Comparison of ENCODE assay signal across 26 mouse cellular contexts in the genomic region with DNA sequence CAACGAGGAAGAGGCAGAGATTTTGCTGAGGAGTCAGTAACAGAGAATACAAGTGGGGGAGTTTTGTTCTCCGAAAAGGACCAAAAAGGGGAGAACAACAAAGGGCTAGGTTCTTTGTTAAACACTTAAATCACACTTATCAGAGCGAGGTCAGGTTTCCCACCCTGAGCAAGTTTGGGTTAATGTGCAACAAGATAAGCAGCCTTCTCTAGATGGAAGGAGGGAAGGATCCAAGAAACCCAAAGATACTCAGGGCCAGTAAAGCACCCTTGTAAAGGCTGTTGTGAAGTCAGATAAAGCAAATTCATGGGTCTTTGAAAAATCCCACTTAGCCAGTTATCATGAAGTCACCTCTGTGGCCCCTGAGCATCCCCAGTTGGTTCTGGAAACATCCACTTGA. TPM values are rescaled to one million over a fixed set of nuclear protein-coding genes. Genes with fewer than 3 reads are reported as not detected.
DNase-seq lines count a peak whose midpoint lies in the region; ATAC-seq and TF ChIP-seq lines count a peak whose summit lies in the region.
"Had no signal": no experiment of that assay in that cellular context is flagged by ENCODE, and none has a peak within 500 bp of the region (broad histone marks: within the 10 kb centered on the region; RNA-seq: fewer than 3 reads in every experiment).

No protein-coding gene starts in this region.

- no peaks in the 10 kb centered on the region for H3K27me3 ChIP-seq in liver, embryonic 12.5 days (replicated peaks)
- H3K27me3 ChIP-seq in liver, postnatal 0 days (ENCODE audit: insufficient read depth, low read length), result no peaks in the 10 kb centered on the region
- no peaks in the 10 kb centered on the region for H3K27me3 ChIP-seq in liver, embryonic 13.5 days
- H3K27me3 ChIP-seq: CH12.LX; embryonic facial prominence, embryonic 12.5 days; embryonic facial prominence, embryonic 15.5 days; hindbrain, embryonic 12.5 days; hindbrain, embryonic 15.5 days had no signal

- 40% methylated on average over 3 of the region's 3 CpGs for WGBS in liver, embryonic 12.5 days (ENCODE audit: insufficient replicate concordance)
- WGBS in liver, postnatal 0 days (ENCODE audit: insufficient replicate concordance), result 46% methylated on average over 3 of the region's 3 CpGs
- 28% methylated on average over 3 of the region's 3 CpGs for WGBS in liver, embryonic 13.5 days (ENCODE audit: insufficient replicate concordance)

- TF ChIP-seq EP300 in liver, postnatal 0 days (IDR thresholded peaks at IDR 0.05; ENCODE audit: low read depth), result no peak

- H3K4me2 ChIP-seq in liver, embryonic 12.5 days, result no peak overlapping the region
- H3K4me2 ChIP-seq in liver, postnatal 0 days (ENCODE audit: low read depth, low read length), result no peak overlapping the region
- H3K4me2 ChIP-seq in liver, embryonic 13.5 days, result no peak overlapping the region
- H3K4me2 ChIP-seq: embryonic facial prominence, embryonic 12.5 days; embryonic facial prominence, embryonic 15.5 days; heart, embryonic 11.5 days; hindbrain, embryonic 12.5 days; hindbrain, embryonic 15.5 days had no signal

- intact Hi-C loops in left cerebral cortex, postnatal 14 days (cut with DNase I), result no loop called here

- TF ChIP-seq CTCF in liver, postnatal 0 days (IDR thresholded peaks at IDR 0.05; ENCODE audit: low read depth), result no peak

- no peaks in the 10 kb centered on the region for H3K9me3 ChIP-seq in liver, embryonic 12.5 days (replicated peaks)
- H3K9me3 ChIP-seq in liver, postnatal 0 days (ENCODE audit: low read length), result no peaks in the 10 kb centered on the region
- H3K9me3 ChIP-seq in liver, embryonic 13.5 days (replicated peaks), result no peaks in the 10 kb centered on the region
- H3K9me3 ChIP-seq: embryonic facial prominence, embryonic 12.5 days; embryonic facial prominence, embryonic 15.5 days; G1E; hindbrain, embryonic 12.5 days; hindbrain, embryonic 15.5 days had no signal

- peak overlapping the region; percentile 25; the same call in 1 of the 2 replicates for H3K27ac ChIP-seq in liver, embryonic 12.5 days
- H3K27ac ChIP-seq in liver, postnatal 0 days (ENCODE audit: low read depth), result no peak overlapping the region
- H3K27ac ChIP-seq in liver, embryonic 13.5 days, result peak overlapping the region; percentile 39
- H3K27ac ChIP-seq: embryonic facial prominence, embryonic 12.5 days; embryonic facial prominence, embryonic 15.5 days; gastrocnemius, adult 2 months; hindbrain, embryonic 12.5 days; hindbrain, embryonic 15.5 days had no signal

- no peak for DNase-seq in liver, postnatal 0 days
- no peak for DNase-seq in liver, embryonic 13.5 days
- no peak for DNase-seq in left cerebral cortex, postnatal 14 days (ENCODE audit: low spot score in 2 of 2)
- no peak for DNase-seq in right cerebral cortex, postnatal 36 days (ENCODE audit: low spot score in 2 of 2)
- DNase-seq: adrenal gland, adult 8-10 months; adrenal gland, postnatal 25 days; B cell, adult 2 months; cerebellum, adult 11 months; cerebellum, adult 2 months; cerebellum, adult 9-11 months; cerebellum, postnatal 25 days; forebrain, postnatal 0 days; gastrocnemius, adult 2 months; gastrocnemius, postnatal 14 days; heart, adult 11 months had no signal

- no peak overlapping the region for H3K4me3 ChIP-seq in liver, embryonic 12.5 days
- no peak overlapping the region for H3K4me3 ChIP-seq in liver, postnatal 0 days (ENCODE audit: low read depth, low read length)
- no peak overlapping the region for H3K4me3 ChIP-seq in liver, embryonic 13.5 days (replicated peaks)
- H3K4me3 ChIP-seq: embryonic facial prominence, embryonic 12.5 days; embryonic facial prominence, embryonic 15.5 days; gastrocnemius, adult 2 months; hindbrain, embryonic 12.5 days; hindbrain, embryonic 15.5 days had no signal

- peaks cover 33% of the 10 kb centered on the region for H3K4me1 ChIP-seq in liver, embryonic 12.5 days
- H3K4me1 ChIP-seq in liver, postnatal 0 days (ENCODE audit: insufficient read depth), result peaks cover 8% of the 10 kb centered on the region
- peaks cover 32% of the 10 kb centered on the region for H3K4me1 ChIP-seq in liver, embryonic 13.5 days (replicated peaks)
- H3K4me1 ChIP-seq: embryonic facial prominence, embryonic 12.5 days; embryonic facial prominence, embryonic 15.5 days; hindbrain, embryonic 12.5 days; hindbrain, embryonic 15.5 days had no signal

- H3K9ac ChIP-seq in liver, embryonic 12.5 days, result no peak overlapping the region
- no peak overlapping the region for H3K9ac ChIP-seq in liver, postnatal 0 days (replicated peaks)
- no peak overlapping the region for H3K9ac ChIP-seq in liver, embryonic 13.5 days
- H3K9ac ChIP-seq: embryonic facial prominence, embryonic 12.5 days; embryonic facial prominence, embryonic 15.5 days; forebrain, postnatal 0 days; hindbrain, embryonic 12.5 days; hindbrain, embryonic 15.5 days had no signal

- H3K36me3 ChIP-seq in liver, embryonic 12.5 days, result peaks cover 45% of the 10 kb centered on the region
- H3K36me3 ChIP-seq in liver, postnatal 0 days (replicated peaks; ENCODE audit: insufficient read depth, low read length), result peaks cover 3% of the 10 kb centered on the region; the same call in 1 of the 2 replicates
- peaks cover 34% of the 10 kb centered on the region for H3K36me3 ChIP-seq in liver, embryonic 13.5 days
- H3K36me3 ChIP-seq: embryonic facial prominence, embryonic 15.5 days; hindbrain, embryonic 12.5 days; hindbrain, embryonic 15.5 days had no signal

- ATAC-seq in liver, embryonic 12.5 days, result peak; percentile 56; the same call in 1 of the 2 replicates
- ATAC-seq in liver, postnatal 0 days, result no peak
- ATAC-seq in liver, embryonic 13.5 days (ENCODE audit: low read depth), result peak; percentile 27; the same call in 1 of the 2 replicates
- ATAC-seq in megakaryocyte-erythroid progenitor cell, adult 5-6 weeks (replicated peaks; ENCODE audit: low FRiP score, low TSS enrichment, poor library complexity, severe bottlenecking), result peak; percentile 73
- ATAC-seq: activated CD4-positive, CD25-positive, alpha-beta regulatory T cell, adult 4 months; forebrain, embryonic 14.5 days; forebrain, postnatal 0 days had no signal

RNA-seq across cellular contexts. Expression of a gene that starts 42.7 kb away (rescaled TPM):
- polyA plus RNA-seq in liver, embryonic 12.5 days (2016; fragmentation: Nextera tagmentation; extraction: Ambion mirVana), result 18.5 and 18.9 TPM in 2 replicates
- 6.4 TPM in 2 replicates for polyA plus RNA-seq in liver, postnatal 0 days (2015; fragmentation: Nextera tagmentation; extraction: Ambion mirVana)
- polyA plus RNA-seq in liver, embryonic 13.5 days (2015; fragmentation: Nextera tagmentation; extraction: Ambion mirVana), result 15.3 and 16.4 TPM in 2 replicates
- total RNA-seq in megakaryocyte-erythroid progenitor cell, adult 5-6 weeks (2014; fragmentation: Nextera tagmentation), result 13.0 and 20.7 TPM in 2 replicates
- total RNA-seq in megakaryocyte-erythroid progenitor cell, adult 5-6 weeks (2017), result 15.1 and 18.4 TPM in 2 replicates
- 1 to 10 TPM; 5.3 to 7.0 TPM for total RNA-seq in left cerebral cortex, postnatal 14 days (2021)
